Mouse (Mus musculus): ENCODE measurements at regions not wholly inside any gene's neighbourhood (a gene's known extent, or its start where the extent isn't known, plus 50 kb on each side); places are given as distances from the start of the nearest gene placed in this dataset.

GRCm38 (mm10) chr4:29034406-29034805, 221.5 kb downstream of the Epha7 start:
- no peak for DNase-seq (ENCODE audit: low spot score)

- no peak for DNase-seq (ENCODE audit: low spot score)
Measured at GRCm38 (mm10) chr4:29039993-29040392, 227.1 kb downstream of the Epha7 start.

GRCm38 (mm10) chr4:29068678-29069621, 256.0 kb downstream of the Epha7 start:
- DNase-seq (ENCODE audit: low spot score): no peak

GRCm38 (mm10) chr4:29074204-29074603, 261.3 kb downstream of the Epha7 start:
- DNase-seq (ENCODE audit: low spot score): no peak

DNA sequence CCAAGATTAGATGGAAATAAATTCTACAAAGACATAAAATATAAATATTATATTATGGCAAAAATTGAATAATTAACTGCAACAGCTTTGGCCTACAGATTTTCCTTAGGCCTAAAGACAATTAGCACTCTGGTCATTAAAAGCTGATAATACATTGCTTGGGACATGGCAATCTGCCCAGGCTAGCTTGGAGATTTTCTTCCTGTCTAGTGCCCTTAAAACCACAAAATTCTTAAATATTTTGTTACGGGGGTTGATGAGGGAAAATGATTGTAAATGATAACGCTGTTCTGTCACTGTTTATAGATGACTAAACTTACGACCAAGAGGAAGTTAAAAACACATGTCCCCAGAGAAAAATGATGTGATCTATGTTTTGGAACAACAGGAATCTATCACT, 261.9 kb downstream of the Epha7 start:
- DNase-seq (ENCODE audit: low spot score): no peak

DNA sequence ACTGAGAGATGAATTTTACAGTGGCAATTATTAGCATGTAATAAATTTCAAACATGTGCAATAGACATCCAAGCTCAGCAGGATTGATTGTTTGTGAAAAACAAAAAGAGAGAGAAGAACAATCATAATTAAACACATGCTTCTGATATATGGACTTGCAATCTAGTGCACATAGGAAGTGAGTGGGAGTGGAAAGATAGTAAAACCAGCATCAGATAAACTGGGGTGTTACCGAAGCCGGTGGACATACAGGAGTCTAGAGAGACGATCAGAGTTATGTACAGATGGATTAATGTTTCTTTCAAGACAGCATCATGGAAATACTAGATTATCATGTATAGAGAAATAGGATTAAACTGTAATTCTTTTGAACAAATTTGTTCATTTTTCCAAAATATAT, 263.8 kb downstream of the Epha7 start:
- no peak for DNase-seq (ENCODE audit: low spot score)

- DNase-seq (ENCODE audit: low spot score): no peak
Measured at GRCm38 (mm10) chr4:29078391-29078790, 265.5 kb downstream of the Epha7 start.

GRCm38 (mm10) chr4:29083545-29084290, 270.8 kb downstream of the Epha7 start:
- no peak for DNase-seq (ENCODE audit: low spot score)

DNA sequence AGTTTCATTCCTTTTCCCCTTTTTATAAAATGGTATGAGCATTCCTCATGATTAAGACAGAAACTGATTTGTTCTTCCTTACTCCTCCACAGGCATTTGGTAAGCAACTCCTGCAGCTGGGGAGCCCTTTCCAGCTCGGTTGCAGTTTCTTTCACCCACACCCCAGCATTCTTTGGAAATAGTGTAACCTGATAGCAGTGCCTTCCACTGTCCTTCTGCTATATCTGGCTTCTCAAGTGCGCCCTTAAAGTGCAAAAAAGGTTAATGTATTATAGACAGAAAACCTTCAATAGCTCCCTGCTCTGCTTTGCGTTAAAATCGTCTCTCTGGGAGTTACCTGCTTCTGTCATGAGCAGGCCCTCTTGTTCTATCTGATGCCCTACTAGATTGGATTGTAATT, 278.0 kb downstream of the Epha7 start:
- DNase-seq (ENCODE audit: low spot score): no peak

DNA sequence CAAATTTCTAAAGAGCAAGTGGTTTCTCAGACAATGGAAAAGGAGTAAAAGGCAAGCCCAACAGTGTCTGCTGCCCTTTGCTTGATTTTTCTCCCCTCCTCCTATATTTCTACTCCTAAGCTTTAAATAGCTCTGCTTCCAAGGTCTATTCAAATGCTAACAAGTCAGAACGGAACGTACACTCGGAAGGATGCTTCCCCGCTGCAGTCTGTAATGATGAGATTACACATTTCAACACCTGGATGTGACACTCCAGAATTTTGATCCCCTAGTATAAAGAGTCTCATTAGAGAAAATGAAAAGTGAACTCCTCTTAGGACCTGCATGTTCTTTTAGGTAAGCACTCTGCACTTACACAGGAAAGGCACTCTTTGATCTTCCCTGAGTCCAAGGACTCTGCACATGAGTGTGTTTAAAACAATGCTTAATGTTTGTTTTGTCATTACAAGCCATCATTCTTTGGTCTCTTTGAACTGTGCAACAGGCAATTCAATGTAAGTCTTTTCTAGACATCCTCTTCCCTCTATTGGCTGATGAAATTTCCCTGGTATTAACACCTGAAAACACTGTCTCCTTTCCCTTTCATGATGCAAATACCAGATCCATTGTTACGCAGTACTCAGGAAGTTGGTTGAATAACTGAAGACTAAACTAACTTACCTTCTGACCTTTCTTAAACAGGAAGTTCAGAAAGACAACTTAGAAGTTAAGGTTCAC, 278.7 kb downstream of the Epha7 start:
- no peak for DNase-seq (ENCODE audit: low spot score)

- no peak for DNase-seq (ENCODE audit: low spot score)
Measured at GRCm38 (mm10) chr4:29102373-29102772, 289.4 kb downstream of the Epha7 start.

DNA sequence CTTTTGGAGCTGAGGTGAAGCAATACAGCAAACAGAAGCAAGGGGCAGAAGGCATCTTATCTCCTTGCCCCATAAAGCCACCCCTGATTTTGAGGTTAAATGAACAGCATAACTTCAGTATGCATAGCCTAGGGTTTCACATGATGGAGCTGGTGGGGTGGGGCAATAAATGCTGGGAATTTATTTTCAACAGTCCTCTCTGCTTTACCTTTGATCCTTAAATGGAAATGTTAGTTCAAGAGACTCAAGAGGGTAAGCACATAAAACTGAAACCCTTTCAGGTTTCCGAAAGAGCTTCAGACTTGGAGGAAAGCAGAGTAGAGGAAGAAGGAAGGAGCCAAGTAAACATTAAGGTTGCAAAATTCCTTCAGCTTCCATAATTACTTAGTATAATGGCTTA, 290.5 kb downstream of the Epha7 start:
- DNase-seq (ENCODE audit: low spot score): no peak

DNA sequence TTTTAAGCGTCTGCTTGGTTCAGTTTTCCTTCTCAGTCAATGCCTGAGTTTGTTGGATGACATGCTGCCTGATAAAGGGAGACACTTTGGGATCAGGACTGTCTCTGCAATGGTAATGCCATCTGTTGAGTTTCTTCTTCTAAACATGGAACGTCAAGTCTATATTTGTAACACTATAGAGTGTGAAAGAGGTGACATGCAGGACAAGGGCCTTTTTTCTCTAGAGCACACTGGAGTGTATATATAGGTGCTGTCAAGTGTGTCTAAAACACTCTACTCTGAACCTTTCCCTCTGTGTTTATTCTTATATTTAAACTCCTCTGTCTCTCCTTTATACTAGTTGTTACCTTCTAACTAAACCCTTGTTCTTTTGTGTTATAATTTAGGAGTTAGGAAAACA, 299.6 kb downstream of the Epha7 start:
- no peak for DNase-seq (ENCODE audit: low spot score)

DNA sequence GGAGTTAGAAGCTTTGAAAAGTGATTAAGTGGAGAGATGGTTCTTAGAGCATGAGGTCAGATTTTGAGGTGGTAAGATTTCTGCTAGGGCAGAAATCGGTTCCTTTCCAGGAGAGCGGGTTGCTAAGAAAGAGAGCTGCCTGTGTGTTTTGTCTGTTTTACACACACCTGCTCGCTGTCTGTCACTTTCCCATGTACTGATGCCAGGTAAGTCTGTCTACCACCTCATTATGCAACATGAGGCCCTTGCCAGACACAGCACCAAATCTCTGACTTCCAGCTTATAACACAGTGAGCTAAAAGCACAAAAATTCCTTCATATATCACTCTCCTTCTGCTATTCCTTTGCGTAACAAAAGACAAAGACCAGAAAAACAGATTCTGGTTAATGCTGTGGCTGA, 304.1 kb downstream of the Epha7 start:
- DNase-seq (ENCODE audit: low spot score): no peak

- DNase-seq (ENCODE audit: low spot score): no peak
Measured at GRCm38 (mm10) chr4:29117926-29118325, 305.0 kb downstream of the Epha7 start.

- DNase-seq (ENCODE audit: low spot score): peak; percentile 12
Measured at GRCm38 (mm10) chr4:29118679-29119479, 305.9 kb downstream of the Epha7 start.

DNA sequence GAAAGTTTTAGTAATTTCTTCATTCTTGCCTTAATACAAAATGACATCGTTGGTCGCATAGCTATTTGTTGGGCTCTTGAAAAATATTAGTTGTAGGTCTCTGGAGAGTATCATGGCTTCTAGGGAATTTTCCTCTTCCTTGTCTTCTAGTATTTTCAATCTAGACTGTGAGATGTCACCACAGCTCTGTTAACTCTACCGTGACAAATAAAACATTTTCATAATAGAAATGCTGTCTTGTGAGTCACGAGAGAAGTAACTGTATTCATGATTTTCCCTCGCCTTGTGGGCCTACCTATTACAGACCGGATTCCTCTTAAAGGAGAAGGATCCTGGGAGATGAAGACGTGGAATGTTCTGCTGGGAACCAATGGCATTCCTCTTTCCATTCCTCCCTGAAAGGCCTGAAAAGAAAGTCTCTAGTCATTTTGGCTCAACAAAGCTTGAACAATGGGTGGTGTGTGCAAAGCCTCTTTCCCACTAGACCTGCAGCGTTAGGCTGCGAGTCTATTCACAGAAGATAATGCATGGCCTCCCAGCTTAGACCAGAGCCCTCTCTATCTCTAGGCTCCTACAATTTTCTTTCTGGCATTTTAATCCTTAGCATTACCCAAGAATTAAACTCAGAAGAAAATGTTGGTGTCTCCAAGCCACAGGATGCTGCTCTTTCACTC, 306.7 kb downstream of the Epha7 start:
- no peak for DNase-seq (ENCODE audit: low spot score)

DNA sequence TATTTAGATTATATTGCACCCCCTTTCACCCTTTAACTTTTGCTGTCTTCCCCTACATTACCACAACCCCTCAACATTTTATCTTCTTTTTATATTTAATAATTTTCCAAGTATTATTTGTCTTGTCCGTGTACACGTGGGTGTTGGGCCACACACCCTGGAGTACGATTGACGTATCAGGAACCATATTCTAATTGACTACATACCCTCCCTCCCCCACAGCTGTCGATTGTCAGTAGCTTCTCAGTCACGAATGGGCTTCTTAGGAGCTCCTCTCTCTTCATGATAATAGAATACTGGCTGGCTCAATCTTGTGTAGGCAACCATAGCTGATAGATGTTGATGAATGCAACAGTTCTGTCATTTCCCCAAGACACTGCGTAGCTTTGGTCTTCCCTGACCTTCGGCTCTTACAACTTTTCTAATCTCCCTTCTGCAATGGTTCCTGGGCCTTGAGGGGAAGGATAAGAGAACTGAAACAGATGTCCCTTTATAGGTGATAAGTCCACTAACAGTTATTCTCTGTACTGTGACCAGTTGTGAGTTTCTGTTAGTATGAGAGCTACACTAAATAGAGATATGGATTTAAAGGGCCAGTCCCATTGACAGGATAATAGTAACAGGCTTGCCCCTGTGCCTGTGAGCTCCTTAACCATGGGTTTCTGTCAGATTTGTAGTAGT, 310.9 kb downstream of the Epha7 start:
- no peak for DNase-seq (ENCODE audit: low spot score)

DNA sequence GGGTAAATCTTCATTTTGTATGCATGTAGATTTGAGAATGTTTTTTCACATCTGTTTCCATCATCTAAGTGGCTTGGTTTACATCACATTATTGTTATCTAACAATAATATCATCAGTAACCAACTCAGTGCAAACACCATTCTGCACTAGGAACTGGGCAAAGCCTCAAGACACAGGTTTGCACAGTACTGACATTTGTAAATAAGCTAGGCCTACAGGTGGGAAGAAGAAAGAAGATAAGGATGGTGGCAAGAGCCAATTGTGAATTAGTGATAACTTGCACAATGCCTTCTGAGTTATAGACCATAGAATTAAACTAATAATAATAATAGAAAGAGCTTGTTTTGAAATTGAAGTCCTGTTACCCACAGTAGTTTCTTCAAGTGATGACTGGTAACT, 317.6 kb downstream of the Epha7 start:
- DNase-seq (ENCODE audit: low spot score): no peak
